Mouse (Mus musculus): ENCODE results near the gene Adgrl3. TPM values are rescaled to one million over a fixed set of nuclear protein-coding genes. Genes with fewer than 3 reads are reported as not detected.
A peak's percentile ranks its signal among the peaks of the same experiment; 100 is the strongest.

Adgrl3 gene
- polyA plus RNA-seq, 1 experiment from 2014 or later, result 5.5 TPM

DNA sequence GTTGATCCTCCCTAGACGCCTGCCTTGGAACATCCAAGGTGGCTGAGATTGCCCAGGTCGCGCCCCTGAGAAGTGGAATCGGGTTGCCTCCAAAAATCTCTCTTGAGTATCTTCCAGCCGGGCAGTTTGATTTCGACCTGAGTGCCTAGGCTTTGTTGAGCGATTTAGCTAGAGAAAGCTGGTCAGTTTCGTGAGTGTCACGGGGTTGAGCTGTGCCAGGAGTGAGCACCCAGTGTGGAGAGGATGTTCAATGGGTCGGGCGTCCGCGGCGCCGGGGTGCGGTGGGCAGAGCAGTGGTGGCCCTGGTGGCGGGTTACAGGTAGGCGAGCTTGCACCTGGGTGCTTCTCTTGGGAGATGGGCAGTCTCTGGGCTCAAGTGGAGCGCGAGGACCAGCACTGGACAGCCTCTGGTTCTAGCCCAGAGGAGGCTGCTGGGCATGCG lies 1.9 kb downstream of the Adgrl3 start:
- Histone ChIP-seq H3K27me3 (ENCODE audit: control insufficient read depth, insufficient read depth, low read length) (no peaks in the 10 kb centered on the region), H3K4me1 (replicated peaks; ENCODE audit: control insufficient read depth, insufficient read depth) (no peaks in the 10 kb centered on the region; the same call in 1 of the 2 replicates), H3K27ac (replicated peaks) (no peak overlapping the region), H3K4me3 (ENCODE audit: low read depth, low read length) (peak overlapping the region; percentile 65), H3K36me3 (ENCODE audit: control insufficient read depth, insufficient read depth, low read length) (no peaks in the 10 kb centered on the region), H3K9me3 (ENCODE audit: control insufficient read depth, low read length) (no peaks in the 10 kb centered on the region), H3K9ac (ENCODE audit: low read length) (peak overlapping the region; percentile 61), H3K4me2 (replicated peaks; ENCODE audit: low read depth) (peak overlapping the region; percentile 85)
- no peak for ATAC-seq (ENCODE audit: low FRiP score, low TSS enrichment)
- TF ChIP-seq CTCF (IDR thresholded peaks at IDR 0.05; ENCODE audit: low read depth) (no peak), EP300 (optimal IDR thresholded peaks at IDR 0.05) (no peak)
- DNase-seq (ENCODE audit: low spot score), result peak; percentile 19
- under 1% methylated on average over 21 of the region's 21 CpGs for WGBS

DNA sequence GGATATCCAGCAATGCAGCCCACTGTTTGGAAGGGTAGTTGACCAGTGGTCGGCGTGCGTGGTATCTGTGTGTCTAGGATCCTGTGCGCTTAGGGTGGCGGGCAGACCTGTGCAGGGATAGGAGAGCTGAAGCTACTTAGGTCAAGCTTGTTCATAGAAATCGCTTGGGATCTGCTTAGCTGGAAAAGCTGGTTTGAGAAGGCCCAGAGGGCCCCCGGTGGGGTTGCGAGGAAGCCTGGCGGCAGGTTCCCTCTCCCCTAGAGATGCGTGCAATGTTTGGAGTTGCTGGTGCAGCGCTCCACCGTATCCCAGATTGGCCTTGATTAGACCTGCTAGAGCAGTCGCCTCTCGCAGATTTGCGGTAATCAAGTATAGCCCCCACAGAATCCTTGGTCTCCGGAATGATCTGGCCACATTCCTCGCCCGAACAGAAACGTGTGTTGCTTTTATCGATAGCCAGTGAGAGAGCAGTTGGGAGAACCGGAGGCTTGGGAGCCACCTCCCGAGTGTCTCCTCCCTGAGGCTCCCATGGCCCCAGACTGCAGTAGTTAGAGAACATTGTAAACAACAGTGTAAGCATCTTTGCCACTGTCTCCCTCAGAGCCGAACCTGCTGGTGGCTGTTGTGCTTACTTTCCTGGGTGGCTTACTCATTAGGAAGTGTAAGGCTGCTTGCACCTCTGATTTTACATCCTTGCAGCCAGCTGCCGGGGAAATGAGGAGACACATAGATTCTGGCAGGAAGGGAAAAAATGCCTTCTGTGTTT lies 2.6 kb downstream of the Adgrl3 start:
- H3K4me3 ChIP-seq (ENCODE audit: low read depth, low read length), result peak overlapping the region; percentile 65
- 2% methylated on average over 24 of the region's 24 CpGs for WGBS
- no peaks in the 10 kb centered on the region for H3K36me3 ChIP-seq (ENCODE audit: control insufficient read depth, insufficient read depth, low read length)
- no peaks in the 10 kb centered on the region for H3K27me3 ChIP-seq (ENCODE audit: control insufficient read depth, insufficient read depth, low read length)
- ATAC-seq (ENCODE audit: low FRiP score, low TSS enrichment), result no peak
- H3K9me3 ChIP-seq (ENCODE audit: control insufficient read depth, low read length), result no peaks in the 10 kb centered on the region
- no peak overlapping the region for H3K27ac ChIP-seq (replicated peaks)
- no peaks in the 10 kb centered on the region; the same call in 1 of the 2 replicates for H3K4me1 ChIP-seq (replicated peaks; ENCODE audit: control insufficient read depth, insufficient read depth)
- H3K4me2 ChIP-seq (replicated peaks; ENCODE audit: low read depth), result peak overlapping the region; percentile 85
- peak overlapping the region; percentile 61 for H3K9ac ChIP-seq (ENCODE audit: low read length)
- DNase-seq (ENCODE audit: low spot score), result peak; percentile 16
- TF ChIP-seq EP300 (optimal IDR thresholded peaks at IDR 0.05) (no peak), CTCF (IDR thresholded peaks at IDR 0.05; ENCODE audit: low read depth) (no peak)

DNA sequence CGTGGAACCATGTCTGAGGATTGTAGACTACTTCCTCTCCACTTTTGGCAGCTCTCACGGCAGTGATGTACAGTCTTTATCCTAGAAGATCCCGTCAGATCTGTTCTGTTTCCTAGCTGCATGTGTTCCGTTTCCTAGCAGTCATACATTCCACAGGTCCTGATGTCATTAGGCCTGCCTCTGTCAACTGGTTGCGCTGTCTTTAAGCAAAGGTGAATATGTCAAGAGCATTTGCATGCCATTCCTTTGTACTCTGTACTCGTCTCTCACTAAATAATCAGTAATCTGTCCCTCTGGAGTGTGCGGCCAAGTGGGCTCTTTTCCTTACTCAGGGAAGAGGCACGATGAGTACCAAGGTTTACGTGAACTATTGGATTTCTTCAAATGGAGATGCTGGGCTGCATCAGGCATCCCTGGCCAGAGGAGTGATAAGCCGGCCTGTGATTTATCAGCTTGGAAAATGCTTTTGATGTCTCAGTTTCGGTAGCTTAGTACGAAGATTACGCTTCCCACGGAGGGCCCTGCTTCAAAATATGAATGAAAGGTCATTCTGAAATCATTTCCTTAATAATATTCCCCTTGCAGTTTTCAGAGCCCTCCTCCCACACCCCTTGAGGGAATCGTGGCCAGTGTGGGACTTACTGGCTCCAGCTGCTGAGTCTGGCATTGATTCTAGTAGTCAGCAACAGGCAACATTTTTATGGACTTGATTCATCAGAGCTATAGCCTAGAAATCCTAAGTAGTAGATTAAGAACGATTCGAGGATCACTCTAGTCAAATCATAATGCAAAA lies 4.2 kb downstream of the Adgrl3 start:
- Histone ChIP-seq H3K4me1 (replicated peaks; ENCODE audit: control insufficient read depth, insufficient read depth) (no peaks in the 10 kb centered on the region; the same call in 1 of the 2 replicates), H3K27ac (replicated peaks) (no peak overlapping the region), H3K36me3 (ENCODE audit: control insufficient read depth, insufficient read depth, low read length) (no peaks in the 10 kb centered on the region), H3K4me3 (ENCODE audit: low read depth, low read length) (no peak overlapping the region), H3K4me2 (replicated peaks; ENCODE audit: low read depth) (peak overlapping the region; percentile 18; the same call in 1 of the 2 replicates), H3K27me3 (ENCODE audit: control insufficient read depth, insufficient read depth, low read length) (no peaks in the 10 kb centered on the region), H3K9ac (ENCODE audit: low read length) (no peak overlapping the region), H3K9me3 (ENCODE audit: control insufficient read depth, low read length) (no peaks in the 10 kb centered on the region)
- TF ChIP-seq CTCF (IDR thresholded peaks at IDR 0.05; ENCODE audit: low read depth) (no peak), EP300 (optimal IDR thresholded peaks at IDR 0.05) (no peak)
- DNase-seq (ENCODE audit: low spot score), result no peak
- WGBS, result 51% methylated on average over 17 of the region's 17 CpGs
- ATAC-seq (ENCODE audit: low FRiP score, low TSS enrichment), result no peak

DNA sequence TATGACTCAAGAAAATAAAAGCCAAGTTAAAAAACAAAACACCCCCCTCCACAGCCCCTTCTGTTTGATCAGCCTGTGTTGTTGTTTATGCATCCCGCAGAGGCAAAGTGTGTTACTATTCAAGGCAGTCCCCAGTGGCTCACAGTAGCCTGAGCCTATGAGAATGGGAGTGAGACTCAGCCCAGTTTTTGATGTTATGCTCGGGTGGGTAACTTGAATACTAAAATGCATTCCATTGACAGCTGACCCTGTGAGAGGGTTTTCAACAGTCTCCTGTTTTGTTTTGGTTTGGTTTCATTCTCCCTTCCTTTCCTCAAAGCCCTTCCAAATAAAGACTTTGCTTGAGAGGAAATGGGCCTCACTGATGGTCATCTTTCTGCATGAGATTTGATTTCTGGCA lies 8.9 kb downstream of the Adgrl3 start:
- H3K36me3 ChIP-seq (ENCODE audit: control insufficient read depth, insufficient read depth, low read length), result no peaks in the 10 kb centered on the region
- no peaks in the 10 kb centered on the region for H3K9me3 ChIP-seq (ENCODE audit: control insufficient read depth, low read length)
- no peak overlapping the region for H3K4me3 ChIP-seq (ENCODE audit: low read depth, low read length)
- no peak overlapping the region for H3K9ac ChIP-seq (ENCODE audit: low read length)
- no peaks in the 10 kb centered on the region for H3K27me3 ChIP-seq (ENCODE audit: control insufficient read depth, insufficient read depth, low read length)
- no peak overlapping the region for H3K27ac ChIP-seq (replicated peaks)
- DNase-seq (ENCODE audit: low spot score) (no peak), ATAC-seq (ENCODE audit: low FRiP score, low TSS enrichment) (no peak)
- no peaks in the 10 kb centered on the region for H3K4me1 ChIP-seq (replicated peaks; ENCODE audit: control insufficient read depth, insufficient read depth)
- H3K4me2 ChIP-seq (replicated peaks; ENCODE audit: low read depth), result no peak overlapping the region
- 47% methylated on average over 2 of the region's 2 CpGs for WGBS
- TF ChIP-seq EP300 (optimal IDR thresholded peaks at IDR 0.05) (no peak), CTCF (IDR thresholded peaks at IDR 0.05; ENCODE audit: low read depth) (no peak)

DNA sequence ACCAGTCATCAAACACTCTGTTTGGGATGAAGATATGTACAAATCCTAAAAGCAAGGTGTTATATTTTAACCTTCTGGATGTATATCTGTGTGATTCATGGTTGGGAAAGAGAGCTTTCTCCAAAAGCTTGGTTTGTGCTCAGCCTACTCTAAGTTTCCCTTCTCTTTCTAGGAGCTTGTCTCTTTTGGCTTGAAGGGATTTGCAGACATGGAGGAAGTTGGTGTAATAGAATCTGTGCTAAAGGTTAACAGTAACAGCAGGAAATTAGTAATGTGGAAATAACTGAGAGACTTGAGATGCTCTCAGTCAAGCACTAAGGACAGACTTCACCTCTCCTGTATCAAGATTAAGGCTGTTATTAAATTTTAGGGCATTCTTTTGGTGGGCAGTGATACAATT lies 17.2 kb downstream of the Adgrl3 start:
- Histone ChIP-seq H3K4me3 (ENCODE audit: low read depth, low read length) (no peak overlapping the region), H3K4me1 (replicated peaks; ENCODE audit: control insufficient read depth, insufficient read depth) (no peaks in the 10 kb centered on the region), H3K9ac (ENCODE audit: low read length) (no peak overlapping the region), H3K4me2 (replicated peaks; ENCODE audit: low read depth) (no peak overlapping the region), H3K36me3 (ENCODE audit: control insufficient read depth, insufficient read depth, low read length) (no peaks in the 10 kb centered on the region), H3K27ac (replicated peaks) (no peak overlapping the region), H3K9me3 (ENCODE audit: control insufficient read depth, low read length) (no peaks in the 10 kb centered on the region), H3K27me3 (ENCODE audit: control insufficient read depth, insufficient read depth, low read length) (no peaks in the 10 kb centered on the region)
- ATAC-seq (ENCODE audit: low FRiP score, low TSS enrichment), result no peak
- DNase-seq (ENCODE audit: low spot score), result no peak
- no peak for TF ChIP-seq CTCF (IDR thresholded peaks at IDR 0.05; ENCODE audit: low read depth)
- no peak for TF ChIP-seq EP300 (optimal IDR thresholded peaks at IDR 0.05)

DNA sequence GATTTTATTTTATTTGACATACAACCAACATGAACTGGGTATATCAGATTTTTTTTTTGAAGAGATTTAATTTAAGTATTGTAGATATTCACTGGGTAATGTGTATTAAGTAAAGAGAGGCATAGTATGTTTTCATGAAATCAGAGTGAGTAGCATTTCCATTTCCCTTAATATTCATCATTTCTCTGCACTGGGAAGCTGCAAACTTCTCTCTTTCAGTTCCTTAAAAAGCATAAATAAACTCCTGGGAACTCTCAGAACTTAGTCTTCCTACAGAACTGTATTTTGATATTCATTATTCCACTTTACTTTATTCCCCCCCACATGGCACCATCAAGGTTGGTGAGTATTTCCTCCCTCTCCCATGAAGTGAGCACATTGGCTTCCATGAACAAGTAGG lies 23.9 kb downstream of the Adgrl3 start:
- Histone ChIP-seq H3K27me3 (ENCODE audit: control insufficient read depth, insufficient read depth, low read length) (no peaks in the 10 kb centered on the region), H3K4me2 (replicated peaks; ENCODE audit: low read depth) (no peak overlapping the region), H3K36me3 (ENCODE audit: control insufficient read depth, insufficient read depth, low read length) (no peaks in the 10 kb centered on the region), H3K9me3 (ENCODE audit: control insufficient read depth, low read length) (no peaks in the 10 kb centered on the region), H3K4me3 (ENCODE audit: low read depth, low read length) (no peak overlapping the region), H3K27ac (replicated peaks) (no peak overlapping the region), H3K9ac (ENCODE audit: low read length) (no peak overlapping the region), H3K4me1 (replicated peaks; ENCODE audit: control insufficient read depth, insufficient read depth) (no peaks in the 10 kb centered on the region)
- TF ChIP-seq EP300 (optimal IDR thresholded peaks at IDR 0.05), result no peak
- no peak for TF ChIP-seq CTCF (IDR thresholded peaks at IDR 0.05; ENCODE audit: low read depth)
- DNase-seq (ENCODE audit: low spot score) (no peak), ATAC-seq (ENCODE audit: low FRiP score, low TSS enrichment) (no peak)

Measured in stomach, postnatal 0 days (tissue).